Mouse (Mus musculus) frontal cortex, adult 2 months (tissue): Measurements from ENCODE around the gene 1700013H16Rik. TPM values are rescaled to one million over a fixed set of nuclear protein-coding genes. Genes with fewer than 3 reads are reported as not detected.
"Not testable (repeated sequence)": the region's sequence is repeated elsewhere in the genome, so short reads cannot be mapped to it uniquely, and the experiment has no call there.

Experiments
- DNase-seq, 2 experiments: peaks; one replicate each; pipeline ENCODE4 v3.0.0; 2022; ENCODE audit warnings: low spot score in 1 of 2; ENCODE audit errors: extremely low spot score in 1 of 2
- polyA plus RNA-seq: library from polyadenylated mRNA; depleted of rRNA; stranded (reverse); fragments of >200 nt; gene quantifications from 2 replicates; pipeline ENCODE4 v1.2.3, GENCODE M21; 2012; rRNA removed

Gene 1700013H16Rik
- not detected in 2 replicates for polyA plus RNA-seq

GRCm38 (mm10) chrX:53757736-53758135 is at the start of gene 1700013H16Rik:
Gene 1700013H16Rik (minus strand): TSS chrX:53757831.
- no peak for DNase-seq

GRCm38 (mm10) chrX:53799074-53799473 is 41.4 kb upstream of the 1700013H16Rik start:
- DNase-seq = peak in 1 of 2 experiments; percentile 24

DNA sequence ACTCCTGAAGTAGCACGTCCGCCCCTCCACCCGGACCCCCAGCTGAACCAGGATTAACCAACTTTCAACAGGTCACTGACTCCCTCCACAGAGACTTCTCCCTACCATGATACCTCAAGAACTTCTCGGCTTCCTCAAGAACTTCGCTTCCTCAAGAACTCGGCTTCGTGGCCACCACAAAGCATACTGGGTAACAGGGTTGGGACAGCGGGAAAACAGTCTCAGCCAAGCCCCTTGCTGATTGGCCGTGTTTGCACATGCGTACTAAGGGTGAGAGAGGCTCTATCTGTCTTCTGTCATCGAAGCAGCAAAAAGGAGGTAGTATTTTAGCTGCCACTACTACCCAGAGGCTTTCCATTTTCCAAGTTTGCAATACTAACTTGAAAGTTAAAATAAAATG is 39.9 kb upstream of the 1700013H16Rik start, which contains the start of gene Xlr:
TSS of gene Xlr (minus strand) at position 188 of the 400 bp plus-strand sequence.
- not testable (repeated sequence) for DNase-seq

DNA sequence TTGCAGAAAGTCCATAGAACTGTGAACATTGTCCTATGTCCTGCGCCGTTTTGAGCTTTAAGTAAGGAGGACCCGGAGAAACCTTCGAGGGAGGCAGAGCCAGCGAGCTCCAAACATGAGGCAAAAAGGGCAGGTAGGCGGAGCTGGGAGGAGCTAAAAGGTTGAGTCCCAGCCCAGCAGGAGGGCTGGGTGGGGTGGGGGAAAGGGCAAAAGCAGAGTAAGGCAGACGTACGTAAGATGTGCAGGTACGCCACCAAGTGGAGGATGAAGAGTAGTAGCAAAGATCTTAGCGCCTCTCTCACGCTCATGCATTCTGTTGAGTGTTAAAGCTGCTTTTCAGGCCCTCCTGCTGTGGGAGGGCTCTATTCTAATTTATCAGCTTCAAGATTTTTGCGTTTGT is 18.6 kb upstream of the 1700013H16Rik start, which contains the start of gene Zfp36l3:
TSS of gene Zfp36l3 (minus strand) at position 119 of the 400 bp plus-strand sequence.
- DNase-seq = no peak

DNA sequence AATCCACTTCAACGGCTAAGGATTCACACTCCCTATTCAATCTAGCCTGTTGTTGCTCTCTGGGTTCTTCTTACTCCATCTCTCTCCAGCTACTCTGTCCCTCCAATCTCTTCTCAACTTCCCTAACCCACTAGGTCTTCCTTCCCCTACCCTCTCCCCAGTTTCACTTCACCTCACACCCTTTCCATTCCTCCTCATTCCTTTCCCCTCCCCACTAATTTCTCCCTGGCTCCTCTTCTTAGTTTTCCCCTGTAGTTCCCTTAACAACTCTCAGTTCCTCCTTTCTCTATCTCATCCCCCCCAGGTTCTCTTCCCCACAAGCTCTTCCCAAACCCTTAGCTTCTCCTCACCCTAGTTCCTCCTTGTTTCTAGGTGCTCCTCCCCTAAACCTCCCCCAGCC is 4.8 kb downstream of the 1700013H16Rik start:
- no peak for DNase-seq

GRCm38 (mm10) chrX:53728967-53729366 is 28.7 kb downstream of the 1700013H16Rik start:
- no peak for DNase-seq

GRCm38 (mm10) chrX:53724596-53724995 is 33.0 kb downstream of the 1700013H16Rik start, which contains the start of gene 4930502E18Rik:
Gene 4930502E18Rik (plus strand): TSS chrX:53724826.
- DNase-seq = no peak

- DNase-seq = peak in 1 of 2 experiments; percentile 48
Observed at GRCm38 (mm10) chrX:53716323-53717182, 41.1 kb downstream of the 1700013H16Rik start.

DNA sequence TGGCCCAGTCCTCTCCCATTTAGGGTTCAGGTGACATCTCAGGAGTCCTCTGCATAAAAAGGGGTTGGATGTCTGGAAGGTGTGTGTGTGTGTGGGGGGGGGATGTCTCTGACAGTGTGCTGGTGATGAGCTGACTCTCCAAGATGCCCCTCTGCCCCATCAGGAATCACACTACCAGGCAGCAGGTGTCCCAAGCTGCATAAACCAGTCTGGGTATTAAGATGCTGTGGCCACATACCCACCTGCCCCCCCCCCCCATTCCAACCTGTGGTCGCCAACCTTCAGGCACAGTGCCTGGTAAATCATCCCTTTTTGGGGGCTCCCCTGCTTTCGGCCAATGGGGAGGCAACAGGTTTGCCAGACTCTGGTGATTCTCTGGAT is 41.7 kb downstream of the 1700013H16Rik start:
- DNase-seq = no peak

DNA sequence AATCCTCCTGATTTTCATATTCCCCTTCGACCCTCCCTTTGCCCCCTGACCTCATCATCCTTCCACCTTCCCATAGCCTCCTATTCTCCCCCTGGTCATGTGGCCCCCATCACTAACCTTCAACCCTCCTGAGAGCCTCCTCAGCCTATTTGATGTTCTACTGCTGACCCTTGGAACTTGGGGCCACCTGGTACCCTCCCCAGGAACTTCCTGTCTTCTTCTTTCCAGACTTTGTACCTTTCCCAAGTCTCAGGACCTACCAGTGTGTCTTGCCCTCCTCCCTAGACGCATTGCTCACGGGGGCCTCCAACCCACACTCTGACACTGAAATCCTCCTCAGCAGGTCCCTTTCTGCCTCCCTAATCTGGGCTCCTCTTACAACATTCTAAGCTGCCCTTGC is 55.0 kb downstream of the 1700013H16Rik start:
- no peak for DNase-seq

DNA sequence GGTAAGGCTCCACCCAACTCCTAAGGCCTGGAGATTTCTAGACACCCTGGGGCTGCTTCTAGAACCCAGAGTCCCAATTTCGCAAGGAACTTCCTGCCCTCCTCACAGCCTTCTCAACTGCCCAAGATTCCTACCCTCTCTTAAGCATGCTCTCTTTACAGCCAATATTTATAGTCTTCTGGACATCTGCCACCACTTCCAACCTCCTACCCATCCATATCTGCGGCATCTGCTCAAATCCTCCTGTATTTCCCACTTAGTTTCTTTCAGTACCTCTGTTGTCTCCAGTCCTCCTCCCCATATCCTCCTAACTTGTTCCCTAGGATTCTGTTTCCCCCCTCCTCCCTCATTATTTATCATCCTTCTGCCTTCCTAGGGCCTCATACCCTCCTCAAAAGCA is 58.4 kb downstream of the 1700013H16Rik start:
- peak in 1 of 2 experiments; percentile 38 for DNase-seq

DNA sequence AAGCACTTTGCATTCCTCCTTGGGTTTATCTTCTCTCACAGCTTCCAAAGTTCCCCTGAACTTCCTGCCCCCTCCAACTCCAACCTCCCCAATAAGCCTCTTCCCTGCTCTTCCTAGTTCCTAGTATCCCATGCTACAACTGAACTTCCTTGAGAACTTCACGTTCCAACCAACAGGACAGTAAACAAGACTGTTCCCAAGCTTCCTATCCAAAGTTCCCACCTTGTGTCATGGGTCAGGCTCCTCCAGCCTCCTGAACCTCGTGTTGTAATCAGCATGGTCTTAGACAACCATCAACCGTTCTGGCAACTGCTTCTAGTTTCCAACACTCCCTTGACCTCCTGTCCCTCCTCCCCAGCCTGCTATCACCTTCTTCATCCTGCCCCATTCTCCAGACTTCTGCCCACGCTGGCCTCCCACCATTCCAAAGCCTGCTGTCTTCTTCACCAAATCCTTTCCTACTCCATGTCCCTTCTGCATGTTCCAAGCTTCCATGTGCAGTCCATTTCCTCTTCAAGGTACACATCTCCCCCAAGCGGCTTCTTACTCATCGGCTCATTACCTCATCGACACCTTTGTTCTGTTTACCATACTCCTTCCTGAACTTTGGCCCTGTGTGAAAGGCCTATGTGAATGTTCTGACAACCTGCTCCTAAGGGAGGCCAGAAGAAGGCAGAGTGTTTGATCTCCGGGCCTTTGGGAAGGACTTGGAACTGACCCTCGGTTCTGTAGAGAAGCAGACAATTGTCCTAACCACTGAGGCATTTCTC is 63.4 kb downstream of the 1700013H16Rik start:
- no peak for DNase-seq

DNA sequence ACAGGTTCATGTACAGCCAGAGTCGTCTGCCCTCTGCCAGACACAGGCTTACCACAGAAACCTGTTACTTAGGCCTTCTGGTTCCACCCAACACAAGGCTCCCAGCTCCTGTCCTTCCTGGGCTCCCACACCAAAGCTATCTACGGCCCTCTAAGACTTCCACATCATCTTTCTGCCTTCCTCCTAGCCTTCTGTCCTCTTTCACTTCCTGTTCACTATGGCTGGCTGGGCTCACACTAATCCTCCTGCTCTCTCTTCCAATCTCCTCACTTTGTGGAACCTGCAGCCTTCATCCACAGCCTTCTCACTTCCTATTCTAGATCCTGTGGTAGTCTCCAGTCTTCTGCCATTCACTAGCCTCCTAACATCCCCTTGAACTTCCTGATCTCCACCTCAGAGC is 64.5 kb downstream of the 1700013H16Rik start:
- DNase-seq = no peak

Other genes with a start within 250 kb of the 1700013H16Rik start
- 191 and 220 TPM in 2 replicates for gene Rtl8c, start 149.8 kb downstream of the 1700013H16Rik start, polyA plus RNA-seq
- gene Gm14597, start 148.9 kb downstream of the 1700013H16Rik start, polyA plus RNA-seq = not detected in 2 replicates
- 228 and 280 TPM in 2 replicates for gene Rtl8a, start 114.1 kb downstream of the 1700013H16Rik start, polyA plus RNA-seq
- gene Rtl8b, start 87.4 kb downstream of the 1700013H16Rik start, polyA plus RNA-seq = 320 and 350 TPM in 2 replicates
- 0.42 and 0.59 TPM in 2 replicates for gene 4930502E18Rik, start 33.0 kb downstream of the 1700013H16Rik start, polyA plus RNA-seq
- gene Zfp36l3, start 18.6 kb upstream of the 1700013H16Rik start, polyA plus RNA-seq = 0.38 and 0.53 TPM in 2 replicates
- 1.2 and 2.3 TPM in 2 replicates for gene Xlr, start 39.9 kb upstream of the 1700013H16Rik start, polyA plus RNA-seq